Mouse (Mus musculus): Measurements from ENCODE around the gene Zfp526. TPM values are rescaled to one million over a fixed set of nuclear protein-coding genes. Genes with fewer than 3 reads are reported as not detected.
"Not testable (repeated sequence)": the region's sequence is repeated elsewhere in the genome, so short reads cannot be mapped to it uniquely, and the experiment has no call there.

Gene Zfp526
- total RNA-seq, 4 experiments from 2014 or later: 11.2 to 12.5 (median 11.7) TPM

DNA sequence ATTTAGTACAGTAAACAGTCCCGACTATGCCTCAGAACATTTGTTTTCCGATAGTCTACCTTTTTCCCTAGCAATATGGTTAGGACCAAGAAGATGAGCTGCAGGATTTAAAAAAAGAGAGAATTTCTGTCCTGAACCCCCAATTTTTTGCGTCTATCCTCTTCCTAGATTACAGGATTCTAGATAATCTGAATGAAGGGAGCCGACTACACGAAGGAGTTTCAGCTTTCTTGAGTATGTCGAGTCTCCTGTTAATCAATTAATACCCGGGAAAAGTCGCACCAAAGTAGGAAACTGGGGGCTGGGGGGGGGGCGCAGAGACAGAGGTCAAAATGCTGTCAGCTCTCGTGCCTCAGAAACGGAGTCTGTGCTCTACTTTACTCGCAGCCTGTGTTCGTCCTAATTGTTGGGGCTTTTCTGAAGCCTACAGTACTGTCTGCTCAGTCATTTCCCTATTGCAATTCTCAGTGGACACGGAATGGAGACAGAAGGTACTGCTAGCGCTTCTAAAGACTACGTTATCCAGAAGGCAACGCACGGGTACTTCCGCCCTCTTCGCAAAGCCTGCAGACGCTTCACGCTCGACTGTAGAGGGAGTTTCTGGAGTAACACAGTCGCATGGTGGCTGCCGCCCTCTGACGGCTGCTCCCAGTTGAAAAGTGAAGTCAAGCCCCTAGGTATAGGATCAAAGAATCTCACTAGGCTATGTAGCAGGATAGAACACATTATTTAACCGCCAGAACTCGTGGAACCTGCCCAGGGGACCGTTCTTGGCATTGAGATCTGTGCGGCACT, 17.8 kb downstream of the Zfp526 start:
- DNase-seq (ENCODE audit: low spot score in 2 of 2): peak; percentile 89 to 90

- no peak for DNase-seq (ENCODE audit: low spot score in 2 of 2)
Observed at GRCm38 (mm10) chr7:25240631-25241030, 19.4 kb downstream of the Zfp526 start.

DNA sequence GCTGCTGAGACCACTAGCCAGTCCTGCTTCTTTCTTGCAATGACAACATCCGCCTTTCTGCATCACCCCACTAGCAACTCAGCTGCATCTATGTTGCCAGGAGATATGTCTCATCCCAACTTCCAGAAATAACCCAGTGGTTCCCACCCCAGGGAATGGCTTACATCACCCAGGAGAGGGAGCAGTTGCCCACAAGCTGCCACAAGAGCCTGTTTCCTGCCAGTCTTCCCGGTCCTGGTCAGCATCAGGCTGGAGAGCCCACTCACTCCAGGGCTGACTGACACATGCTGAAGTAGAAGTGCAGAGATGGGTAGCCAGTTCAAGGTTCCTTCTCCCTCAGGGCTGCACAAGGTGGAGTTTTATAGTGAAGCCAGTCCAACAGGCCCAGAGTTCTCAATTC, 19.8 kb downstream of the Zfp526 start:
- DNase-seq (ENCODE audit: low spot score in 2 of 2): peak; percentile 79 to 84

DNA sequence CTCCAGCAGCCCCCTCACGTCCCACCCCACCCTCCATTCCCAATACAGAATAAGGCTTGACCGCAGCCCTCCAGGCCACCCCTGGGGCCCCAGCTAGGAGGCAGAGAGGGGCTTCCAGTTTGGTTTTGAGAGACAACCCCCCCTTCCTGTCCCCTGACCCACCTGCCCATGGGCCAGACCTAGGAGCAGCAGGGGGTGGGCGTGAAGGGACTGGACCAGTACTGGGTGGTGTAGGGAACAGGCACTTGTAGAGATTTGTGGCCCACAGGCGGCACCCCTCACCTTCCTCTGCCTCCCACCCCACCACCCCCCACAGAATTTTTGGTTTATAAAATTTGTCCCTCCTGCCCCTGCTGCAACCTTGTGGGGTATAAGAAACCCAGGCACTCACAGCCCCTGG, 22.1 kb downstream of the Zfp526 start:
- DNase-seq (ENCODE audit: low spot score in 2 of 2): no peak

- no peak for DNase-seq (ENCODE audit: low spot score in 2 of 2)
Observed at GRCm38 (mm10) chr7:25244562-25245369, 23.5 kb downstream of the Zfp526 start.

DNA sequence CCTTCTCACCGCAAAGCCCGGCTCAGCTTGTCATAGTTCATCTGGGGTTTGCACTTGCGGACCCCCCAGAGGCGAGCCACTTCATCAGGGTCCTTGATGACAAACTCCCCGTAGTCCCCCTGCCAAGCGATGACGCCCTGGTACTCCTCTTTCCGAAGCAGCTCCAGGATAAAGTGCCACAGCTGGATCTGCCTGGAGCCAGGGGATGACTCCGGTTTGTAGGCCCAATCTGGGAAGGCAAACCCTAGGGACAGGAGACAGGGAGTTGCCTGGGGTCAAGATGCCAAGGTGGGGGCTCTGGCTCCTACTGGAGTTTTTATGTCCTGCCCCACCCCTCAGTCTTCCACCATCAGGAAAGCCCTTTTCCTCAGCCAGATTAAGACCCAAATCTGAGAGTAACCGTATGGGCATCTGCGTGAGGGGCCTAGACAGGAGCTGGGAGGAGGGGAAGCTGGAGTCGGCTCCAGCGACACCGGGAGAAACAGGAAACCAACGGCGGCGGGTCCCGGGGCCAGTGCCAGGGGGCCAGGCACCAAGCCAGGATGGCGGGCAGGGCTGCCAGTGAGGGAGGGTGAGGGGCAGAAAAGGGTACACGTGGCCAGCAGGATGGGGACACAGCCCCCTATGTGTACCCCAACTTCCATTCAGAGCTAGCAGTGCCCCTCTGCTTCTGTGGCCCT, 25.0 kb downstream of the Zfp526 start:
- DNase-seq (ENCODE audit: low spot score in 2 of 2): peak; percentile 62 to 71

DNA sequence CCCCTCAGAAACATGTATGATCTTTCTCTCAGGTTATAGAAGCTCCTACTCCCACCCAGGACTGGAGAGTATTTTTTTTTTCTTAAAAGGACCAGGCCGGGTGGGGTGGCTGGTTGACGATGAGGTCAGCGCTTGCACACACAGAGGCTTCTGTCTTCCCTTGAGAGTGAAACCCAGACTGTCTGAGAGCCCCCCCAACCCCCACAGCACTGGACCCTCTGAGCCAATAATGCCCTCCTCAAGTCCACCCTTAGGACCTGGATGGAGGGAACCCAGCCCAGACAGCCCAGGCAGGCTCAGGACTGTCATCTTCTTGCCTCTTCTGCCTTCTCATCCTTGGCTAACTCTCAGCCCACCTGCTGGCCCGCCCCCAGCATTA, 25.5 kb downstream of the Zfp526 start:
- no peak for DNase-seq (ENCODE audit: low spot score in 2 of 2)

DNA sequence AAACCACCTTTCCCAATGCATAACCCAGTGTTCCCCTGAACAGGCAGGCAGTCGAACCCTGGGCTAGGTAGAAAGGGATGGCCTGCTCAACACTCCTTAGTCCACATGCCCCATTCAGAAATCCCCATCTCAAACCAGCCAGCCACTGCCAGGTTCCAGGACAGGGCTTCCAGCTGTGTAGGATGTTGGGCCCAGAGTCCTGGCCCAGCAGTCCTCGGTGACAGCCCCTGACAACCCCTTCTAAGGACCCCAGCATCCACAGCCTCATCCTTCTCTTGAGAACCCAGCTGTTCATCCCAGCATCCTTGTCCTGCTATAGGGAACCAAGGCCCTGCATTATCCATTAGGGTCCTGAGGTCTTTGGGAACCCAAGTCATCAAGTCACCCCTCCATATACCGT, 26.3 kb downstream of the Zfp526 start:
- DNase-seq (ENCODE audit: low spot score in 2 of 2): no peak

DNA sequence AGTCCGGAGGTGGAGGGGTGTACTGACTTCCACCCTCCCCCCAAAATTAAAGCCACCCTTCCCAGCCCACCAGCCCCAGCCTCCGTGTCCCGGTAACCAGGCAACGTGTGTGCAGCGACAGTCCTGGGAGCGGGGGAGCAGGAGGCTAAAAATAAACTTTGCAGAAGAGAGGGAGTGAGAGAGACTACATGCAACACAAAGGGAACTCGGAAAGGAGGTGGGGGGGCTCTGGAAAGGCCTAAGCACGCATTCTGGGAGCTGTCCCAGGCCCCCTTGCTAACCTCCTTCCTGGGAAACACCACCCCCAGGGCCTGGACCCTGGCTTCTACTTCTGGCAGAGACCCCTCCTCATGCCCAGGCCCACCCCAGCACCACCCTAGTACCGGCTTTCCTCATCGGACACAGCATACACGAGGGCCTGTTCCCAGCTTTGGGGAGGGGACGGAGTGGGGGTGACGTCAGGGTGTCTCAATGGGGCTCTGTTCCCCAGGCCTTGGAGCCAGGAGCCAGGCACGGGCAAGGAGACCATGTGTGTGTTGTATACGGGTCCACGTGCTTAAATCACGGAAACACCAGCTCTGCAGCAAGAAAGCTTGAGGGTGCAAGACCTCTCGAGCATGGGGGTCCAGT, 26.9 kb downstream of the Zfp526 start:
- DNase-seq (ENCODE audit: low spot score in 2 of 2): peak; percentile 74 to 88

DNA sequence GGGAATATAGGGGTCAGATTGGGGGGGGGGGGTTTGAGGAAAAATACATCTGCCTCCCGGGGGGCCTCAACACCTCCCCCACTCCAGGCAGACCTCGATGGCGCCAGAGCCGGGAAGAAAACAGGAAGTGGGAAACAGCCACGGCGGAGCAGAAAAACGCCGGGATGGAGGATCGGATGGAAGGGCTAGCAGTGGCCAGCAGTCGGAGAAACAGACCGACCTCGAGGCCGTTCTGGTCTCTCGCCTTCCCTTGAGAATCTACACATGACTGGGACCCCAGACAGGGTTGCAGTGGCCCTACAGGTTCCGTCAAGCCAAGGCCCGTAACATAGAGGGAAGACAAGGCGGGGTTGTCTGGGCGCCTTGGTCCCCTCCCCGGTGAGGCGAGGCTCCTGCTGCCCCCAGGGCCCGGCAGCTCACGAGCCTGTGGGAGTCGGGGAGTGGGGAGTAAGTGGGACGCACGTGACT, 27.7 kb downstream of the Zfp526 start:
- DNase-seq (ENCODE audit: low spot score in 2 of 2): no peak

- DNase-seq (ENCODE audit: low spot score in 2 of 2): peak in 1 of 2 experiments; percentile 58
Observed at GRCm38 (mm10) chr7:25249314-25250140, 28.3 kb downstream of the Zfp526 start.

DNA sequence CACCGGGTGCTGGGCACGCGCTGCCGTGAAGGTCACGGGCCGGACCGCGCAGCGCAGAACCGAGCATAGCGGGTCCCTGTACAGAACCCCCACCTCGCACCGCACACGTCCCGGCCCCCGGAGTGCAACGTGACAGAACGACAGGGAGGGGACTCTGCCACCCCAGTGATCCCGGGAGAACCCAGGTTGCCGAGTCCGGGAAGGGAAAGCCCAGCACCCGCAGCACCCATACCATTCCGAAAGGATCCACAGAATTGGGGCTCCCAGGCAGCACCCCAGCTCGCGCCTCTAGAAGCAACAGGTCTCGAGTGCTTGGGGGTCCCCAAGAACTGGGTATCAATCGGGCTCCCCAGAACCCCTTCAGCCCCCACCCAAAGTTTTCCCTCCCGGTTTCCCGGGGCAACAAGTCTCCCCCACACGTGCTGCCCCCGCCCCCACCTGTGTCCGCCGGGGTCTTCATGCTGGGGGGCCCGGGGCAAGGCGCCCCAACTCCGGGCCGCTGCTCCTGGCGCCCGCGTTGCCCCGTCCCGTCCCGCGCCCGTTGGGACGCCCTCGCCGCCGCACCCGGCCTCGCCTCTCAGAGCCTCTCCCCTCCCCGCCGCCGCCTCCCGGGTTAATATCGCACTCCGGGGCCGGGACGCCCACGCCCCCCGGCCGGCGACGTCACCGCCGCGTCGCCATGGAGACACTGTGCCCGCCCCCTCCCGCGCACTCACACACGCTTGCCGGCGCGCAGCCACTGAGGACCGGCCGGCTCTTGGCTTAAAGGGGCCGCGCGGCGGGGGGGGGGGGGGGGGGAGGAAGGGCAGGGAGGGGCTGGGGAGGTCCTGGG, 29.1 kb downstream of the Zfp526 start, which contains the start of gene Erf:
Gene Erf, minus strand, starts transcription at position 621 of the 832 bp plus-strand sequence.
- DNase-seq (ENCODE audit: low spot score in 2 of 2): peak; percentile 92 to 95

DNA sequence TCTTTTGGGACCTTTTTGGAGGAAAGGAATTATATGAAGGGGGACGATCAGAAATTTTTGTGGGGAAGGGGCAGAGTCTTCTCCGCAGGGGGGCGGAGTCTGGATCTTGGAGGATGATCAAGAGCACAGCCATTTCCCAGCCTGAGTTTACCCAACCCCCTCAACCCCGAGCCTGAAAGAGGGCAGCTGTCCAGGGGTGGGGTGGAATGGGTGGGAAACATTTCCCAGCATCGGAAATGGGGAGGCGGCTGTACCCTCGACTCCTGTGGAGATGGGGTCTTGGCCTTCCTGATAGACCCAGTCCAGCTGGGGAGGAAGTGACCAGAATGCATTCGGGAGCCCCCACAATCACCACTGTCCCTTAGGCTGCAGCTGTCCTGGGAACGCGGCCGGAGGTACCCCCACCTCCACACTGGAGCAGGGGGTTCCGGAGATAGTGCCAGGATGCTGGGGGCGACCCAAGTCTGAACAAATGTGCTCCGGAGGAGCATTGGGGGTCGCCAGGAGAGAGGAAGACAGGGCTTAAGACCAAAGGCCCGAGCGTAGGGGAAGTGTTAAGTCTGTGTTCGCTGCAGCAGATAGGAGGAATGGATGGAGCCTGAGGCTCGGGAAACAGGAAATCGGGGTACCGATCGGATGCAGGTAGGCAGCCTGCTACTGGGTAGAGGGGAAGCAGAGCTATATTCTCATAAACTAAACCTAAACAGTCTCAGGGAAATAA, 30.0 kb downstream of the Zfp526 start:
- no peak for DNase-seq (ENCODE audit: low spot score in 2 of 2)

GRCm38 (mm10) chr7:25251822-25252221, 30.6 kb downstream of the Zfp526 start:
- no peak for DNase-seq (ENCODE audit: low spot score in 2 of 2)

GRCm38 (mm10) chr7:25261896-25262295, 40.7 kb downstream of the Zfp526 start:
- DNase-seq (ENCODE audit: low spot score in 2 of 2): no peak

GRCm38 (mm10) chr7:25263968-25264870, 43.0 kb downstream of the Zfp526 start:
- no peak for DNase-seq (ENCODE audit: low spot score in 2 of 2)

GRCm38 (mm10) chr7:25265743-25266142, 44.5 kb downstream of the Zfp526 start:
- not testable (repeated sequence) for DNase-seq (ENCODE audit: low spot score in 2 of 2)
